In the genomic region with DNA sequence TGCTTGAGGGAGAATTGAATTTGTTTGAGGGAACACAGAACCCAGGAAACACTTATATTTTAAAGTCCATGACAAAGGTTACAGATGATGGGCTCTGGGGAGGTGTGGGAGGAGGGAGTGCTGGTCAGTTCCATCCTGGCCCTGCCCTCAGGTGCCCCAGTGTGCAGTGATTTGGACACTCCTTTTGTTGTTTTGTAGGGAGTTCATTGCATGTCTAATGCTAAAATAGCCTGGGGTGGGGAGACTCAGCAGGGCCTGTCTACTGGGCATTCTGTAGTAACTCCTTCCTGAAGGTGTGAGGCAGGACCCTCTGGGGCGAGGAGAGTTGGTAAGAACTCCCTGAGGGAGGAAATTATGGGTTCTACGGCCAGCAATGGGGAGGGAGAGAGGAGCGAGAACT, we compare ENCODE assay signal across 28 mouse cellular contexts. TPM values are rescaled to one million over a fixed set of nuclear protein-coding genes. Genes with fewer than 3 reads are reported as not detected.
A peak's percentile ranks its signal among the peaks of the same experiment; 100 is the strongest.
DNase-seq lines count a peak whose midpoint lies in the region; ATAC-seq and TF ChIP-seq lines count a peak whose summit lies in the region.
"Had no signal": no experiment of that assay in that cellular context is flagged by ENCODE, and none has a peak within 500 bp of the region (broad histone marks: within the 10 kb centered on the region; RNA-seq: fewer than 3 reads in every experiment).

No protein-coding gene starts in this region.

- DNase-seq in heart, embryonic 10.5 days (ENCODE audit: low spot score), result peak; percentile 59
- DNase-seq in heart, adult 18-20 months, result no peak
- DNase-seq in liver, postnatal 0 days, result peak; percentile 2
- no peak for DNase-seq in liver
- DNase-seq in embryonic facial prominence, embryonic 10.5 days (ENCODE audit: low spot score), result peak; percentile 7
- DNase-seq in forebrain, embryonic 14.5 days (ENCODE audit: low spot score), result no peak
- DNase-seq: adrenal gland, postnatal 14 days; B cell, adult 2 months; cerebellum, adult 11 months; cerebellum, adult 2 months; cerebellum, adult 9-11 months; gastrocnemius, postnatal 10 days; gastrocnemius, postnatal 36 days had no signal

- no peak overlapping the region for H3K4me3 ChIP-seq in heart, embryonic 10.5 days
- H3K4me3 ChIP-seq in liver, postnatal 0 days (ENCODE audit: low read depth, low read length), result no peak overlapping the region
- H3K4me3 ChIP-seq in embryonic facial prominence, embryonic 10.5 days, result no peak overlapping the region
- H3K4me3 ChIP-seq in forebrain, embryonic 14.5 days (ENCODE audit: low read depth, low read length), result no peak overlapping the region
- H3K4me3 ChIP-seq: embryonic facial prominence, embryonic 13.5 days; erythroblast, embryonic 14.5 days; forebrain, embryonic 12.5 days; heart, embryonic 13.5 days; hindbrain, embryonic 12.5 days; hindbrain, embryonic 15.5 days had no signal

- no peak for ATAC-seq in liver, postnatal 0 days
- no peak for ATAC-seq in forebrain, embryonic 14.5 days
- ATAC-seq: forebrain, embryonic 16.5 days; Patski had no signal

- H3K9me3 ChIP-seq in heart, embryonic 10.5 days, result no peaks in the 10 kb centered on the region
- no peaks in the 10 kb centered on the region for H3K9me3 ChIP-seq in liver, postnatal 0 days (ENCODE audit: low read length)
- H3K9me3 ChIP-seq in embryonic facial prominence, embryonic 10.5 days, result no peaks in the 10 kb centered on the region
- no peaks in the 10 kb centered on the region for H3K9me3 ChIP-seq in forebrain, embryonic 14.5 days (replicated peaks; ENCODE audit: control insufficient read depth, low read length)
- H3K9me3 ChIP-seq: embryonic facial prominence, embryonic 13.5 days; forebrain, embryonic 12.5 days; G1E; heart, embryonic 13.5 days; hindbrain, embryonic 12.5 days; hindbrain, embryonic 15.5 days had no signal

- peaks cover 29% of the 10 kb centered on the region; the same call in 1 of the 2 replicates for H3K27me3 ChIP-seq in heart, embryonic 10.5 days (ENCODE audit: insufficient read depth, poor library complexity, severe bottlenecking)
- H3K27me3 ChIP-seq in liver, postnatal 0 days (ENCODE audit: insufficient read depth, low read length), result no peaks in the 10 kb centered on the region
- peaks cover 17% of the 10 kb centered on the region for H3K27me3 ChIP-seq in embryonic facial prominence, embryonic 10.5 days (replicated peaks; ENCODE audit: low read depth, poor library complexity, severe bottlenecking)
- H3K27me3 ChIP-seq in forebrain, embryonic 14.5 days (replicated peaks; ENCODE audit: control insufficient read depth, insufficient read depth, low read length), result no peaks in the 10 kb centered on the region
- H3K27me3 ChIP-seq: hindbrain, embryonic 12.5 days; hindbrain, embryonic 15.5 days had no signal

- H3K36me3 ChIP-seq in heart, embryonic 10.5 days, result no peaks in the 10 kb centered on the region
- H3K36me3 ChIP-seq in liver, postnatal 0 days (replicated peaks; ENCODE audit: insufficient read depth, low read length), result no peaks in the 10 kb centered on the region
- no peaks in the 10 kb centered on the region for H3K36me3 ChIP-seq in embryonic facial prominence, embryonic 10.5 days (replicated peaks)
- H3K36me3 ChIP-seq in forebrain, embryonic 14.5 days (ENCODE audit: control insufficient read depth, insufficient read depth, low read length), result no peaks in the 10 kb centered on the region
- H3K36me3 ChIP-seq: embryonic facial prominence, embryonic 13.5 days; forebrain, embryonic 12.5 days; G1E; heart, embryonic 13.5 days; hindbrain, embryonic 12.5 days; hindbrain, embryonic 15.5 days had no signal

- WGBS in heart, embryonic 10.5 days, result 57% methylated on average over 3 of the region's 3 CpGs
- 36% methylated on average over 3 of the region's 3 CpGs for WGBS in liver, postnatal 0 days (ENCODE audit: insufficient replicate concordance)
- 43% methylated on average over 3 of the region's 3 CpGs for WGBS in embryonic facial prominence, embryonic 10.5 days
- 68% methylated on average over 3 of the region's 3 CpGs for WGBS in forebrain, embryonic 14.5 days

- no peak overlapping the region for H3K27ac ChIP-seq in heart, embryonic 10.5 days
- H3K27ac ChIP-seq in liver, postnatal 0 days (ENCODE audit: low read depth), result no peak overlapping the region
- no peak overlapping the region for H3K27ac ChIP-seq in embryonic facial prominence, embryonic 10.5 days (replicated peaks)
- H3K27ac ChIP-seq in forebrain, embryonic 14.5 days (ENCODE audit: low read depth, low read length), result no peak overlapping the region
- H3K27ac ChIP-seq: embryonic facial prominence, embryonic 13.5 days; forebrain, embryonic 12.5 days; heart, embryonic 13.5 days; hindbrain, embryonic 12.5 days; hindbrain, embryonic 15.5 days had no signal

- H3K4me2 ChIP-seq in liver, postnatal 0 days (ENCODE audit: low read depth, low read length), result no peak overlapping the region
- no peak overlapping the region for H3K4me2 ChIP-seq in forebrain, embryonic 14.5 days (ENCODE audit: low read length)
- H3K4me2 ChIP-seq: embryonic facial prominence, embryonic 13.5 days; forebrain, embryonic 12.5 days; heart, embryonic 13.5 days; hindbrain, embryonic 12.5 days; hindbrain, embryonic 15.5 days had no signal

- H3K9ac ChIP-seq in liver, postnatal 0 days (replicated peaks), result no peak overlapping the region
- H3K9ac ChIP-seq in forebrain, embryonic 14.5 days (ENCODE audit: low read length), result no peak overlapping the region
- H3K9ac ChIP-seq: embryonic facial prominence, embryonic 13.5 days; forebrain, embryonic 12.5 days; heart, embryonic 13.5 days; hindbrain, embryonic 12.5 days; hindbrain, embryonic 15.5 days had no signal

- TF ChIP-seq EP300 in liver, postnatal 0 days (IDR thresholded peaks at IDR 0.05; ENCODE audit: low read depth), result no peak

- no peaks in the 10 kb centered on the region for H3K4me1 ChIP-seq in heart, embryonic 10.5 days
- H3K4me1 ChIP-seq in liver, postnatal 0 days (ENCODE audit: insufficient read depth), result no peaks in the 10 kb centered on the region; the same call in 1 of the 2 replicates
- H3K4me1 ChIP-seq in embryonic facial prominence, embryonic 10.5 days, result peaks cover 8% of the 10 kb centered on the region; the same call in 1 of the 2 replicates
- no peaks in the 10 kb centered on the region for H3K4me1 ChIP-seq in forebrain, embryonic 14.5 days (ENCODE audit: control insufficient read depth, insufficient read depth, low read length)
- H3K4me1 ChIP-seq: embryonic facial prominence, embryonic 13.5 days; forebrain, embryonic 12.5 days; hindbrain, embryonic 12.5 days; hindbrain, embryonic 15.5 days had no signal

- TF ChIP-seq CTCF in liver, postnatal 0 days (IDR thresholded peaks at IDR 0.05; ENCODE audit: low read depth), result no peak

RNA-seq across cellular contexts. Expression of a gene that starts 7.0 kb away (rescaled TPM):
- polyA plus RNA-seq in heart, embryonic 10.5 days (2016; fragmentation: Nextera tagmentation; extraction: Ambion mirVana), result 4.3 and 11.7 TPM in 2 replicates
- total RNA-seq in heart, adult 18-20 months (2021), result 1 to 10 TPM; 3.9 to 4.1 TPM
- 3.0 and 3.2 TPM in 2 replicates for polyA plus RNA-seq in liver, postnatal 0 days (2015; fragmentation: Nextera tagmentation; extraction: Ambion mirVana)
- 30.2 and 32.2 TPM in 2 replicates for polyA plus RNA-seq in embryonic facial prominence, embryonic 10.5 days (2016; fragmentation: Nextera tagmentation; extraction: Ambion mirVana)
- polyA plus RNA-seq in forebrain, embryonic 14.5 days (2014; fragmentation: Nextera tagmentation; extraction: Ambion mirVana), result 138 and 177 TPM in 2 replicates
- polyA plus RNA-seq: erythroblast, embryonic 14.5 days; G1E had no signal

RNA-seq across cellular contexts. Expression of a gene that starts 10.6 kb away (rescaled TPM):
- 0.26 and 1.1 TPM in 2 replicates for polyA plus RNA-seq in heart, embryonic 10.5 days (2016; fragmentation: Nextera tagmentation; extraction: Ambion mirVana)
- total RNA-seq in heart, adult 18-20 months (2021), result 1 to 10 TPM in 1 of 2 experiments, under 1 TPM in 1; 0.15 to 1.1 TPM
- polyA plus RNA-seq in liver, postnatal 0 days (2015; fragmentation: Nextera tagmentation; extraction: Ambion mirVana), result 0.32 TPM in 1 of 2 replicates, not detected in the other
- polyA plus RNA-seq in embryonic facial prominence, embryonic 10.5 days (2016; fragmentation: Nextera tagmentation; extraction: Ambion mirVana), result 3.2 and 3.6 TPM in 2 replicates
- polyA plus RNA-seq in forebrain, embryonic 14.5 days (2014; fragmentation: Nextera tagmentation; extraction: Ambion mirVana), result 5.7 and 8.2 TPM in 2 replicates
- total RNA-seq: common myeloid progenitor, adult 5-6 weeks; hematopoietic stem cell, adult 5-6 weeks had no signal
- polyA plus RNA-seq: G1E had no signal

RNA-seq across cellular contexts. Expression of a gene that starts 14.6 kb away (rescaled TPM):
- 6.0 and 7.4 TPM in 2 replicates for polyA plus RNA-seq in heart, embryonic 10.5 days (2016; fragmentation: Nextera tagmentation; extraction: Ambion mirVana)
- total RNA-seq in heart, adult 18-20 months (2021), result under 1 TPM; 0.27 to 0.67 TPM
- 55.8 and 56.5 TPM in 2 replicates for polyA plus RNA-seq in liver, postnatal 0 days (2015; fragmentation: Nextera tagmentation; extraction: Ambion mirVana)
- 2.6 and 3.5 TPM in 2 replicates for polyA plus RNA-seq in embryonic facial prominence, embryonic 10.5 days (2016; fragmentation: Nextera tagmentation; extraction: Ambion mirVana)
- polyA plus RNA-seq in forebrain, embryonic 14.5 days (2014; fragmentation: Nextera tagmentation; extraction: Ambion mirVana), result 9.6 and 10.3 TPM in 2 replicates
- total RNA-seq: adrenal gland, adult 18-20 months; CH12.LX; gastrocnemius, adult 18-20 months; gastrocnemius, postnatal 10 days; gastrocnemius, postnatal 36 days; granulocyte monocyte progenitor cell, adult 5-6 weeks had no signal

RNA-seq across cellular contexts. Expression of a gene that starts 46.3 kb away (rescaled TPM):
- polyA plus RNA-seq in heart, embryonic 10.5 days (2016; fragmentation: Nextera tagmentation; extraction: Ambion mirVana), result 1.00 and 6.9 TPM in 2 replicates
- total RNA-seq in heart, adult 18-20 months (2021), result 1 to 10 TPM; 1.1 to 1.3 TPM
- polyA plus RNA-seq in liver, postnatal 0 days (2015; fragmentation: Nextera tagmentation; extraction: Ambion mirVana), result 0.40 TPM in 1 of 2 replicates, not detected in the other
- 8.1 and 9.5 TPM in 2 replicates for polyA plus RNA-seq in embryonic facial prominence, embryonic 10.5 days (2016; fragmentation: Nextera tagmentation; extraction: Ambion mirVana)
- polyA plus RNA-seq in forebrain, embryonic 14.5 days (2014; fragmentation: Nextera tagmentation; extraction: Ambion mirVana), result 0.48 and 0.64 TPM in 2 replicates
- total RNA-seq: adrenal gland, postnatal 14 days; common myeloid progenitor, adult 5-6 weeks; granulocyte monocyte progenitor cell, adult 5-6 weeks; hematopoietic stem cell, adult 5-6 weeks had no signal
- polyA plus RNA-seq: erythroblast, embryonic 14.5 days; G1E had no signal

Comparison
In these comparisons a context has a peak if more than half of its experiments do, and no peak if none do; other contexts are left out.
1. DNase-seq: peak in heart, embryonic 10.5 days (single experiment), liver, postnatal 0 days (single experiment) and embryonic facial prominence, embryonic 10.5 days (single experiment); none in heart, adult 18-20 months (0 of 2), liver (single experiment) and forebrain, embryonic 14.5 days (single experiment).